Mouse (Mus musculus) forebrain, embryonic 11.5 days (tissue): ENCODE results near the gene Sele. TPM values are rescaled to one million over a fixed set of nuclear protein-coding genes. Genes with fewer than 3 reads are reported as not detected.
"Not testable (repeated sequence)": the region's sequence is repeated elsewhere in the genome, so short reads cannot be mapped to it uniquely, and the experiment has no call there.

Source experiments
- ATAC-seq: fragments of 200-750 bp; cut with Nextera tagmentation; replicated peaks from 2 replicates; pipeline ENCODE4 v1.8.0; 2017; ENCODE audit warnings: moderate TSS enrichment; ENCODE audit not compliant: low FRiP score
- DNase-seq: peaks from one replicate; pipeline ENCODE4 v3.0.0-alpha.2; 2017; ENCODE audit warnings: low spot score
- H3K27ac ChIP-seq: fragments of 300-500 bp; sonication (generic); 2 replicates; pipeline ENCODE4 v1.5.1; 2014; ENCODE audit warnings: low read depth, low read length
- H3K27me3 ChIP-seq: fragments of 300-500 bp; sonication (generic); 2 replicates; pipeline ENCODE4 v1.6.1; 2014; ENCODE audit warnings: mild to moderate bottlenecking, low read length, mixed read lengths; ENCODE audit not compliant: control insufficient read depth, insufficient read depth
- H3K36me3 ChIP-seq: fragments of 300-500 bp; sonication (generic); 2 replicates; pipeline ENCODE4 v1.6.1; 2014; ENCODE audit warnings: mild to moderate bottlenecking, low read length, moderate library complexity, mixed read lengths; ENCODE audit not compliant: control insufficient read depth, insufficient read depth
- H3K4me1 ChIP-seq: fragments of 300-500 bp; sonication (generic); replicated peaks from 2 replicates; pipeline ENCODE4 v1.6.1; 2014; ENCODE audit warnings: low read length, mixed read lengths; ENCODE audit not compliant: control insufficient read depth, insufficient read depth
- H3K4me2 ChIP-seq: fragments of 300-500 bp; sonication (generic); 2 replicates; pipeline ENCODE4 v1.6.1; 2014; ENCODE audit warnings: low read depth, mild to moderate bottlenecking, low read length, moderate library complexity, mixed read lengths; ENCODE audit not compliant: severe bottlenecking
- H3K4me3 ChIP-seq: fragments of 300-500 bp; sonication (generic); 2 replicates; pipeline ENCODE4 v1.5.1; 2014; ENCODE audit warnings: low read depth, low read length
- H3K9ac ChIP-seq: fragments of 300-500 bp; sonication (generic); 2 replicates; pipeline ENCODE4 v1.6.1; 2014; ENCODE audit warnings: low read length
- H3K9me3 ChIP-seq: fragments of 300-500 bp; sonication (generic); 2 replicates; pipeline ENCODE4 v1.6.1; 2016; ENCODE audit warnings: low read length, mixed read lengths; ENCODE audit not compliant: control insufficient read depth
- WGBS: fragments of 180-500 bp; shearing (Covaris S2); extraction: QIAGEN DNeasy Blood & Tissue Kit; methylation state at CpG from one replicate; pipeline ENCODE4 v1.1.7; 2014; 5-methylcytosine and 5-hydroxymethylcytosine counted together
- polyA plus RNA-seq: library from polyadenylated mRNA; unstranded; fragments of >200 nt; fragmentation: Nextera tagmentation; extraction: Ambion mirVana; gene quantifications from 2 replicates; pipeline ENCODE4 v1.2.1, GENCODE M21; 2014

Sele gene
- not detected in 2 replicates for polyA plus RNA-seq

- Histone ChIP-seq H3K27ac (no peak within 1 kb of the TSS), H3K9me3 (no peaks in the 10 kb centered on the region), H3K9ac (no peak within 1 kb of the TSS), H3K27me3 (no peaks in the 10 kb centered on the region), H3K4me2 (no peak within 1 kb of the TSS), H3K36me3 (no peaks in the 10 kb centered on the region), H3K4me3 (no peak within 1 kb of the TSS), H3K4me1 (no peaks in the 10 kb centered on the region)
- no peak for ATAC-seq
- 88% methylated on average over 5 of the region's 5 CpGs for WGBS
- no peak for DNase-seq
These were observed at the start of gene Sele for GRCm38 (mm10) chr1:164047934-164048333. Gene Sele (plus strand): TSS chr1:164048234.

- WGBS: 52% methylated on average over 6 of the region's 6 CpGs
- no peak for DNase-seq
These were observed 46.1 kb upstream of the Sele start for GRCm38 (mm10) chr1:164001831-164002452.

GRCm38 (mm10) chr1:164004311-164004710 is 43.7 kb upstream of the Sele start:
- H3K36me3 ChIP-seq: no peaks in the 10 kb centered on the region
- H3K27me3 ChIP-seq: no peaks in the 10 kb centered on the region
- no peak for ATAC-seq
- H3K4me2 ChIP-seq: no peak overlapping the region
- no peak for DNase-seq
- H3K9me3 ChIP-seq: no peaks in the 10 kb centered on the region
- H3K27ac ChIP-seq: no peak overlapping the region
- H3K4me1 ChIP-seq: no peaks in the 10 kb centered on the region
- no peak overlapping the region for H3K9ac ChIP-seq
- no peak overlapping the region for H3K4me3 ChIP-seq
- WGBS: 85% methylated on average over 3 of the region's 3 CpGs

More at GRCm38 (mm10) chr1:164001831-164002452, 46.1 kb upstream of the Sele start:
- no peak for ATAC-seq
- no peak overlapping the region for H3K27ac ChIP-seq
- no peak overlapping the region for H3K9ac ChIP-seq
- H3K27me3 ChIP-seq: no peaks in the 10 kb centered on the region
- H3K4me2 ChIP-seq: no peak overlapping the region
- no peaks in the 10 kb centered on the region for H3K36me3 ChIP-seq
- H3K9me3 ChIP-seq: no peaks in the 10 kb centered on the region
- H3K4me1 ChIP-seq: no peaks in the 10 kb centered on the region
- H3K4me3 ChIP-seq: no peak overlapping the region

- H3K4me2 ChIP-seq: no peak overlapping the region
- H3K4me1 ChIP-seq: no peaks in the 10 kb centered on the region
- H3K9me3 ChIP-seq: no peaks in the 10 kb centered on the region
- ATAC-seq: no peak
- H3K36me3 ChIP-seq: no peaks in the 10 kb centered on the region
- H3K9ac ChIP-seq: no peak overlapping the region
- no peak overlapping the region for H3K27ac ChIP-seq
- 38% methylated on average over 2 of the region's 2 CpGs for WGBS
- no peak overlapping the region for H3K4me3 ChIP-seq
- DNase-seq: no peak
- no peaks in the 10 kb centered on the region for H3K27me3 ChIP-seq
These were observed 38.8 kb upstream of the Sele start for GRCm38 (mm10) chr1:164009235-164009634.

GRCm38 (mm10) chr1:164014616-164015015 is 33.4 kb upstream of the Sele start:
- no peak for DNase-seq
- Histone ChIP-seq H3K4me2 (no peak overlapping the region), H3K27ac (no peak overlapping the region), H3K4me1 (no peaks in the 10 kb centered on the region), H3K27me3 (no peaks in the 10 kb centered on the region), H3K4me3 (no peak overlapping the region), H3K9me3 (no peaks in the 10 kb centered on the region), H3K36me3 (no peaks in the 10 kb centered on the region), H3K9ac (no peak overlapping the region)
- 89% methylated on average over 1 of the region's 1 CpGs for WGBS
- ATAC-seq: no peak

GRCm38 (mm10) chr1:164018221-164018896 is 29.7 kb upstream of the Sele start:
- no peak overlapping the region for H3K4me2 ChIP-seq
- no peak overlapping the region for H3K4me3 ChIP-seq
- DNase-seq (no peak), ATAC-seq (no peak)
- 90% methylated on average over 16 of the region's 16 CpGs for WGBS
- H3K27me3 ChIP-seq: no peaks in the 10 kb centered on the region
- H3K27ac ChIP-seq: no peak overlapping the region
- no peaks in the 10 kb centered on the region for H3K9me3 ChIP-seq
- no peak overlapping the region for H3K9ac ChIP-seq
- H3K36me3 ChIP-seq: no peaks in the 10 kb centered on the region
- no peaks in the 10 kb centered on the region for H3K4me1 ChIP-seq

GRCm38 (mm10) chr1:164019789-164020188 is 28.2 kb upstream of the Sele start:
- Histone ChIP-seq H3K4me3 (no peak overlapping the region), H3K27me3 (no peaks in the 10 kb centered on the region), H3K9me3 (no peaks in the 10 kb centered on the region), H3K4me2 (no peak overlapping the region), H3K4me1 (no peaks in the 10 kb centered on the region), H3K27ac (no peak overlapping the region), H3K9ac (no peak overlapping the region), H3K36me3 (no peaks in the 10 kb centered on the region)
- no peak for ATAC-seq
- no peak for DNase-seq
- 57% methylated on average over 6 of the region's 6 CpGs for WGBS

- not testable (repeated sequence) for H3K27ac ChIP-seq, H3K4me3 ChIP-seq, H3K4me1 ChIP-seq, ATAC-seq, DNase-seq, H3K9me3 ChIP-seq, H3K36me3 ChIP-seq, H3K9ac ChIP-seq, H3K4me2 ChIP-seq, H3K27me3 ChIP-seq
- 85% methylated on average over 3 of the region's 3 CpGs for WGBS
These were observed 27.3 kb upstream of the Sele start for GRCm38 (mm10) chr1:164020746-164021145.

GRCm38 (mm10) chr1:164022106-164022505 is 25.9 kb upstream of the Sele start:
- not testable (repeated sequence) for H3K27ac ChIP-seq, H3K36me3 ChIP-seq
- WGBS: 85% methylated on average over 5 of the region's 5 CpGs

More at GRCm38 (mm10) chr1:164022106-164022505, 25.9 kb upstream of the Sele start:
- H3K4me3 ChIP-seq, H3K27me3 ChIP-seq, ATAC-seq, H3K4me1 ChIP-seq, H3K4me2 ChIP-seq, H3K9ac ChIP-seq, H3K9me3 ChIP-seq, DNase-seq: not testable (repeated sequence)
